Mouse (Mus musculus) lung, adult 2 months (tissue): ENCODE results near the gene Chkb. TPM values are rescaled to one million over a fixed set of nuclear protein-coding genes. Genes with fewer than 3 reads are reported as not detected.

Experiments
- DNase-seq: peaks from one replicate; pipeline ENCODE4 v3.0.0; 2022
- H3K4me1 ChIP-seq: fragments of 200-500 bp; 2 replicates; pipeline ENCODE4 v1.6.1; 2011; ENCODE audit warnings: low read length; ENCODE audit not compliant: control insufficient read depth, insufficient read depth
- H3K4me3 ChIP-seq: fragments of 200-500 bp; replicated peaks from 2 replicates; pipeline ENCODE3; 2011; ENCODE audit warnings: low read depth, mild to moderate bottlenecking, control low read depth, low read length; ENCODE audit errors: extremely low read depth
- CTCF ChIP-seq: fragments of 200-500 bp; IDR thresholded peaks from 2 replicates; pipeline ENCODE4 v1.5.1; 2011; ENCODE audit warnings: mild to moderate bottlenecking, low read length, control low read depth; ENCODE audit not compliant: insufficient read depth
- POLR2A ChIP-seq: fragments of 200-500 bp; IDR thresholded peaks from 2 replicates; pipeline ENCODE4 v1.6.1; 2011; ENCODE audit warnings: low read depth, mild to moderate bottlenecking, control low read depth, low read length, borderline replicate concordance; ENCODE audit errors: extremely low read depth
- WGBS: fragments of 180-500 bp; shearing (Covaris S2); methylation state at CpG from one replicate; pipeline ENCODE4 v1.1.7; 2018; 5-methylcytosine and 5-hydroxymethylcytosine counted together
- polyA plus RNA-seq: library from polyadenylated mRNA; depleted of rRNA; stranded (reverse); fragments of >200 nt; gene quantifications from 2 replicates; pipeline ENCODE4 v1.2.3, GENCODE M21; 2012; rRNA removed

Chkb gene
- polyA plus RNA-seq, 1 experiment, result 67.1 TPM

DNA sequence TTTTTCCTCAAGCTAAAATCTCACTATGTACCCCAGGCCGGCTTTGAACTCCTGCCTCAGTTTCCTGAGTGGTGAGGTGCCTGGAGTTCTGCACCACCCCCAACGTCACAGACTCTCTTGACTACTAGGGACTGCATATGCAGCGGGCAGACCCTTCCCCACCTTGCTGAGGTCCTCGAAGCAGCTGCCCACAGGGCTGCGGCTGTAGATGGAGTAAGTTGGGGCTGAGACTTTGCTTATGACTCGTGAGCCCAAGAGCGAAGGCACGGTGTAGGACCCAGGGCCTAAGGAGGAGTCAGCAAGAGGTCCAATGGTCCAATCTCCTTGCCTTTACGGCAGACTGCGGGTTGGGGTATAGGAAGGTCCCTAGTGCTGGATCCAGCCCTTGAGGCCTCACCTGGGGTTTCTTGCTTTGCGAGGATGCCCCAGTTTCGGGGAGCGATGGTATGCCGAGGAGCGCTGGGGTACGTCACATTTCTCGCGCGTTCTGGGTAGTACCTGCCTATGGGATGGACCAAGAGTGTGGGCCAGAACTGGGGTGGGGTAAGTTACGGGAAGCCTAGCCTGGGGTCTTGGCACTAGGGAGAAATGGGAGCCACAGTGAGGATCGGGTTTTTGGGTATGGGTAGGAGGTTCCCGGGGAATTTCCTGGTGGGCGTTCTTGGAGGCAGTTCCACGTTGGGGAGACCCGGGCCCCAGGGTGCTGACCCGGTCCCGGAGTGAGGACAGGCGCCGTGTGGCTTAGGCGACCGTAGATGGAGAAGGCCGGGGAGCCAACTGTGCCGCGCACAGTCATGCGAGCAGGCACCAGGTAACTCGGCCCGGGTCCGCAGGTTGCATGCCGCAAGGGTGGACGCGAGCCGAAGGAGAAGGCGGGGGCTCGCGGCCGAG is 51.5 kb downstream of the Chkb start:
- TF ChIP-seq POLR2A, result peak; percentile 11; the same call in 1 of the 2 replicates
- TF ChIP-seq CTCF, result no peak
- no peak for DNase-seq
- Histone ChIP-seq H3K4me3 (peak overlapping the region; percentile 45), H3K4me1 (peaks cover 2% of the 10 kb centered on the region; the same call in 1 of the 2 replicates)
- WGBS, result 20% methylated on average over 46 of the region's 46 CpGs

DNA sequence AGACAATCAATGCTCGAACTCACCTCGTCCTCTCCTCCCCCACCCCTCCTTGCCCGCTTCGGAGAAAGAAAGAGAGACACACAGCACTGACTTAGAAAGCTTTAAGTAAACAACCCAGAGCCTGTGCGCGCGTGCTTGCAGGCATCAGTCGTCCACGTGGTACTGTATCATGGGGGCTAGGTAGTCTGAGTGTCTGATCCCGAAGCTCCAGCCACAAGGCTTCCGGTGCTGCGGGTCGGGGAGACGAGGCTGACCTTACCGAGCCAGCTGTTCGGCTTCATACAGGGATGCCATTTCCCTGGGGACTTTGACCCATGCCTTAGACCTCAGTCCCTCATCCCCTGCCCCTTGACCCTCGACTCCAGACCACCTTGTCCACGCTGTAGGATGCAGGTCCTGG is 52.3 kb downstream of the Chkb start:
- H3K4me1 ChIP-seq, result peaks cover 7% of the 10 kb centered on the region
- TF ChIP-seq POLR2A (no peak), CTCF (no peak)
- no peak for DNase-seq
- 16% methylated on average over 18 of the region's 18 CpGs for WGBS
- no peak overlapping the region for H3K4me3 ChIP-seq

DNA sequence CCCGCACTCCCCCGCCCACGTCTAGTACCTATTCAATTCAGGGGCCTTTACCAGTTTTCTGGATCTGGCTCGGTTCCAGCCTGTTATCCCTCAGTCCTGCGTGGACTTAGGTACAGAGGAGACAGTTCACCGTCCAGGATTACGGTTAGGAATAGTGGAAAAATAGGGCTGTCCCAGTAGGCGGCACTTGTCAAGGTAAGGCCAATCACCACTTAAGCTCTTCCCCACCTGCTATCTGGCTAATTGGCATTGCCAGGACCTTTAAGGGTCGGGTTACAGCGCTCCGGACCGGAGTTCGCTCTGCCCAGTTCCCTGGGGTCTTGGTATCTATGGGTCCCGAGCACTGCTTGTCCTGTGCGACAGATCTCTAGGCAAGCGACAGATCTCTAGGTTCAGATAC is 52.8 kb downstream of the Chkb start, which contains the start of gene Tymp:
Gene Tymp, minus strand, starts transcription at position 83 of the 400 bp plus-strand sequence.
- 48% methylated on average over 16 of the region's 16 CpGs for WGBS
- Histone ChIP-seq H3K4me3 (no peak within 1 kb of the TSS), H3K4me1 (peaks cover 7% of the 10 kb centered on the region)
- TF ChIP-seq CTCF, result no peak
- TF ChIP-seq POLR2A, result no peak
- DNase-seq, result no peak

Other genes with a start within 250 kb of the Chkb start
- 204 and 210 TPM in 2 replicates for gene Plxnb2, start 249.1 kb downstream of the Chkb start, polyA plus RNA-seq
- gene Dennd6b, start 233.4 kb downstream of the Chkb start, polyA plus RNA-seq, result 15.6 and 17.2 TPM in 2 replicates
- 153 and 372 TPM in 2 replicates for gene Ppp6r2, start 218.4 kb downstream of the Chkb start, polyA plus RNA-seq
- gene Sbf1, start 114.6 kb downstream of the Chkb start, polyA plus RNA-seq, result 188 and 208 TPM in 2 replicates
- 0.14 and 0.75 TPM in 2 replicates for gene Adm2, start 107.2 kb downstream of the Chkb start, polyA plus RNA-seq
- 0.24 and 1.2 TPM in 2 replicates for gene Miox, start 95.5 kb downstream of the Chkb start, polyA plus RNA-seq
- 81.7 and 84.4 TPM in 2 replicates for gene Lmf2, start 74.2 kb downstream of the Chkb start, polyA plus RNA-seq
- 105 and 117 TPM in 2 replicates for gene Ncaph2, start 74.2 kb downstream of the Chkb start, polyA plus RNA-seq
- 57.7 and 65.5 TPM in 2 replicates for gene Sco2, start 56.1 kb downstream of the Chkb start, polyA plus RNA-seq
- gene Tymp, start 52.9 kb downstream of the Chkb start, polyA plus RNA-seq, result 14.4 and 21.5 TPM in 2 replicates
- 106 and 138 TPM in 2 replicates for gene Odf3b, start 50.6 kb downstream of the Chkb start, polyA plus RNA-seq
- gene Klhdc7b, start 45.0 kb downstream of the Chkb start, polyA plus RNA-seq, result 0.03 and 0.07 TPM in 2 replicates
- gene Syce3, start 19.4 kb downstream of the Chkb start, polyA plus RNA-seq, result not detected in 2 replicates
- gene Cpt1b, start 4.0 kb downstream of the Chkb start, polyA plus RNA-seq, result 4.3 and 28.9 TPM in 2 replicates
- gene C730034F03Rik, start 319 bp downstream of the Chkb start, polyA plus RNA-seq, result 0.45 and 0.73 TPM in 2 replicates
- 4.4 TPM in 1 of 2 replicates, not detected in the other for gene Gm44502, start 212 bp downstream of the Chkb start, polyA plus RNA-seq
- 0.10 and 0.11 TPM in 2 replicates for gene Mapk8ip2, start 24.0 kb upstream of the Chkb start, polyA plus RNA-seq
- 57.7 and 62.4 TPM in 2 replicates for gene Arsa, start 47.5 kb upstream of the Chkb start, polyA plus RNA-seq
- gene Shank3, start 69.7 kb upstream of the Chkb start, polyA plus RNA-seq, result 103 and 141 TPM in 2 replicates
- 2.8 and 2.9 TPM in 2 replicates for gene Acr, start 138.4 kb upstream of the Chkb start, polyA plus RNA-seq
- 14.7 and 18.7 TPM in 2 replicates for gene Rabl2, start 162.0 kb upstream of the Chkb start, polyA plus RNA-seq